Mouse (Mus musculus): ENCODE measurements around the gene Sgcd. TPM values are rescaled to one million over a fixed set of nuclear protein-coding genes. Genes with fewer than 3 reads are reported as not detected.
A peak's percentile ranks its signal among the peaks of the same experiment; 100 is the strongest.

The Sgcd gene
- total and polyA plus RNA-seq, 3 experiments = 7.1 to 69.5 (median 60.9) TPM

DNA sequence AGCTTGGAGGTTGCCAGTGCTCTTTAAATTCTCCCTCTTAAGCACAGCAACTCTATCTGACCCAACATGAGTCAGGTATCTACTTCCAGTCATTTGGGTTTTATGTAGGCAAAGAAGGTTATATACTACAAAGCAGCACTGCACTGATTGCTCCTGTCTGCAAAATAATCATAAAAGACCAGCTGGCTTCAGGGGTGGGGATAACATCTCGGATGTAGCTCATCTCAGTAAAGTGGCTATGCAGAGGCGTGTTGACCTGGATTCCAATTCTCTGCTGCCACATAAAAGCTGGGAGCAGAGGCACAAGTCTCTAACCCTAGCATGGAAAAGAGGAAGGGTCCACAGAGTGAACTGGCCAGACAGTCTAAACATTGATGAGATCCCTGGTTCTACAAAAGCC, 71.2 kb downstream of the Sgcd start:
- no peaks in the 10 kb centered on the region for H3K79me2 ChIP-seq (replicated peaks; ENCODE audit: control insufficient read depth, insufficient read depth, low read length)
- H3K4me1 ChIP-seq (ENCODE audit: control insufficient read depth, insufficient read depth, low read length) = no peaks in the 10 kb centered on the region
- no peaks in the 10 kb centered on the region for H3K36me3 ChIP-seq (ENCODE audit: control insufficient read depth, insufficient read depth, low read length)
- 59% methylated on average over 2 of the region's 2 CpGs for WGBS
- no peak for DNase-seq
- no peaks in the 10 kb centered on the region for H3K27me3 ChIP-seq (ENCODE audit: control insufficient read depth, insufficient read depth, low read length)
- TF ChIP-seq CTCF (IDR thresholded peaks at IDR 0.05) (no peak), POLR2A (IDR thresholded peaks at IDR 0.05; ENCODE audit: insufficient read depth, low read depth, low read length) (no peak), EP300 (IDR thresholded peaks at IDR 0.05; ENCODE audit: insufficient read depth, low read depth, low read length) (no peak)
- H3K9ac ChIP-seq (ENCODE audit: low read depth, low read length) = no peak overlapping the region
- intact Hi-C loops (cut with DNase I) = no loop called here
- H3K4me3 ChIP-seq = no peak overlapping the region
- H3K27ac ChIP-seq = no peak overlapping the region

DNA sequence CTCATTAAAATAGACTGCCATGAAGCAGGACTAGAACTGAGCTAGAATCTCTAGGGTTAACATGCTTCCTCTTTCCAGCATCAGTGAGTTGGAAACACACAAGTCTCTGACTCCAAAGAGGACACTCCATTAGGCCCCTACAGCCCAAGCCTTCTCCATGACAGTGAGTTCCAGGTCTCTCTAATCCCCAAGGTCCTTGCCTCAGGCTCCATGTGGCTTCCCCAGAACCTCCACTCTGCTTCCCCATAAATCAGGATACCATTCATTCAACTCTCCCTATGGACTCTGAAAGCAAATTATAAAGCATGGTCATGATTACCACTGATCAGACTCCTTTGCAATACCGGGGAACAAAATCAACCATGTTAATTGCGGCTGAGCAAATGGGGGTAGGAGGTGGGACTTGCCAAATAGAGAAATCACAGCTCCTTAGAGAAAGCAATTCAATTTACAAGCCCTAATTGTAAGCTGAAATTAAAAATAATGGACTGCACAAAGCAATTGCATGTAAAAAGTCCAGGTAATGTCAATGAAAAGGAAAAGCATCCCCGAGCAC, 97.1 kb downstream of the Sgcd start:
- no peak overlapping the region for H3K4me3 ChIP-seq
- 87% methylated on average over 3 of the region's 3 CpGs for WGBS
- TF ChIP-seq POLR2A (IDR thresholded peaks at IDR 0.05; ENCODE audit: insufficient read depth, low read depth, low read length) = no peak
- TF ChIP-seq EP300 (IDR thresholded peaks at IDR 0.05; ENCODE audit: insufficient read depth, low read depth, low read length) = no peak
- TF ChIP-seq CTCF (IDR thresholded peaks at IDR 0.05) = no peak
- intact Hi-C loops (cut with DNase I) = loop anchor here (5.0 to 10.0 kb wide), 2 partner anchors 507 to 1024 kb away; no protein-coding TSS in a partner anchor
- H3K27me3 ChIP-seq (ENCODE audit: control insufficient read depth, insufficient read depth, low read length) = no peaks in the 10 kb centered on the region
- DNase-seq = no peak
- no peak overlapping the region for H3K9ac ChIP-seq (ENCODE audit: low read depth, low read length)
- no peaks in the 10 kb centered on the region for H3K36me3 ChIP-seq (ENCODE audit: control insufficient read depth, insufficient read depth, low read length)
- no peaks in the 10 kb centered on the region for H3K4me1 ChIP-seq (ENCODE audit: control insufficient read depth, insufficient read depth, low read length)
- no peaks in the 10 kb centered on the region for H3K79me2 ChIP-seq (replicated peaks; ENCODE audit: control insufficient read depth, insufficient read depth, low read length)
- H3K27ac ChIP-seq = no peak overlapping the region

DNA sequence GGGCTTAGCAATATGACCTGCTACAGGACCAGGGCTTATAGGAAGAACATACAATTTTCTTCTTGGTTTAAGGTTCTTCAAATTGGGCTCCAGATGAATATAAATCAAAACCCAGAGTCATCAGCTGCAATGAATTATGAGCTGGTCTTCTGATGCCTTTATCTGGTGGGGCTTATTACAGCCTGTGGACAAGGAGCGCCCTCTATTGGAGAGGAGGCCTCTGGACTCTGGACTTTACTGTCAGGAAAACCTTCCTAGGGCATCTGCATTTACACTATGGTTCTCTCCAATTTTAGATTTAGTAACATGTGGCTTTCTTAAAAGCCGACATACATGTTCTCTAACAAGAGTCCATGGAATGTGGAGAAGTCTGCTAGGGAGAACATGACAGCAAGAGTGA, 98.5 kb downstream of the Sgcd start:
- no peak overlapping the region for H3K4me3 ChIP-seq
- 40% methylated on average over 2 of the region's 2 CpGs for WGBS
- no peak overlapping the region for H3K9ac ChIP-seq (ENCODE audit: low read depth, low read length)
- H3K79me2 ChIP-seq (replicated peaks; ENCODE audit: control insufficient read depth, insufficient read depth, low read length) = no peaks in the 10 kb centered on the region
- intact Hi-C loops (cut with DNase I) = loop anchor here (5.0 to 10.0 kb wide), 2 partner anchors 506 to 1023 kb away; no protein-coding TSS in a partner anchor
- no peaks in the 10 kb centered on the region for H3K27me3 ChIP-seq (ENCODE audit: control insufficient read depth, insufficient read depth, low read length)
- H3K36me3 ChIP-seq (ENCODE audit: control insufficient read depth, insufficient read depth, low read length) = no peaks in the 10 kb centered on the region
- no peak overlapping the region for H3K27ac ChIP-seq
- H3K4me1 ChIP-seq (ENCODE audit: control insufficient read depth, insufficient read depth, low read length) = no peaks in the 10 kb centered on the region
- peak in 1 of 2 experiments; percentile 18 for DNase-seq
- peak; percentile 79 for TF ChIP-seq CTCF (IDR thresholded peaks at IDR 0.05)
- TF ChIP-seq EP300 (IDR thresholded peaks at IDR 0.05; ENCODE audit: insufficient read depth, low read depth, low read length) = no peak

DNA sequence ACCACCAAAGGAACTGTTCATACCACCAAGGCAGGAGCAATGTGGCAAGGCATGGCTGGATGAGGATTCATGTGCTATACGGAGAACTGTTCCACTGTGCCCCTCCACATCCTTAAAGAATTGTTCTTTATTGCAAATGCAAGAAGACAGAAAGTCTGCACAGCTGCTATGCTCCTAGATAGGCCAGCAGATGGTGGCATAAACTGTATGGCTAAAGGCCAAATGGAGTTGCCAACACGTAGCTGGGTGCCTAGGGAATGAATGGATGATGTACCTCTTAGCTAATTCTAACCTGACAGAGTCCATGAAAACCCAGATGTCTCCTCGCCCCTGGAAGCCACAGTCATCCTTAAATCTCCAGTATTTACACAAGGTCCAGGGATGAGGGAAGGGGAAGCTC, 103.5 kb downstream of the Sgcd start:
- Histone ChIP-seq H3K79me2 (replicated peaks; ENCODE audit: control insufficient read depth, insufficient read depth, low read length) (no peaks in the 10 kb centered on the region), H3K27me3 (ENCODE audit: control insufficient read depth, insufficient read depth, low read length) (no peaks in the 10 kb centered on the region), H3K36me3 (ENCODE audit: control insufficient read depth, insufficient read depth, low read length) (no peaks in the 10 kb centered on the region), H3K4me3 (no peak overlapping the region), H3K4me1 (ENCODE audit: control insufficient read depth, insufficient read depth, low read length) (no peaks in the 10 kb centered on the region), H3K9ac (ENCODE audit: low read depth, low read length) (no peak overlapping the region), H3K27ac (no peak overlapping the region)
- no peak for TF ChIP-seq POLR2A (IDR thresholded peaks at IDR 0.05; ENCODE audit: insufficient read depth, low read depth, low read length)
- 0 out of 2 replicates have a peak, but pooled peaks have one; percentile 4 for TF ChIP-seq CTCF (IDR thresholded peaks at IDR 0.05)
- no peak for TF ChIP-seq EP300 (IDR thresholded peaks at IDR 0.05; ENCODE audit: insufficient read depth, low read depth, low read length)
- intact Hi-C loops (cut with DNase I) = no loop called here
- 54% methylated on average over 3 of the region's 3 CpGs for WGBS
- no peak for DNase-seq

DNA sequence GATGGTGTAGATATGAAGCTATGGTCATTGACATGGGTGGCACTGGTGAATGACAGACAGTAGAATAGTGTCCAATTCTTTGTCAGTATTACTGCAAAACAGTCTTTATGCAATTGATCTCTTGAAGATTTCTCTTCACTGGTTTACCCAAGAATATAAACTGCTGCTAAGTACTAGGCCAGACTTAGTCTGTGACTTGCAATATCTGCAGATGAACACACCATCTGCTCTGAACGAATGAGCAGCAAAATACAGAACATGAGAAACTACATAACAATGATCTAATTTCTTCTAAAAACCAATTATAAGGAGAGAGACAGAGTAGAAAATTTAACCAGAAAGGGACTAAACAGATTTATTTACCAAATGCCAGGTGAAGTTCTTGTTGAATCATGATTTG, 105.2 kb downstream of the Sgcd start:
- Histone ChIP-seq H3K27ac (no peak overlapping the region), H3K4me3 (no peak overlapping the region), H3K9ac (ENCODE audit: low read depth, low read length) (no peak overlapping the region), H3K4me1 (ENCODE audit: control insufficient read depth, insufficient read depth, low read length) (no peaks in the 10 kb centered on the region), H3K27me3 (ENCODE audit: control insufficient read depth, insufficient read depth, low read length) (no peaks in the 10 kb centered on the region), H3K36me3 (ENCODE audit: control insufficient read depth, insufficient read depth, low read length) (no peaks in the 10 kb centered on the region), H3K79me2 (replicated peaks; ENCODE audit: control insufficient read depth, insufficient read depth, low read length) (no peaks in the 10 kb centered on the region)
- TF ChIP-seq EP300 (IDR thresholded peaks at IDR 0.05; ENCODE audit: insufficient read depth, low read depth, low read length) = no peak
- TF ChIP-seq CTCF (IDR thresholded peaks at IDR 0.05) = no peak
- no peak for TF ChIP-seq POLR2A (IDR thresholded peaks at IDR 0.05; ENCODE audit: insufficient read depth, low read depth, low read length)
- intact Hi-C loops (cut with DNase I) = no loop called here
- DNase-seq = no peak
- WGBS = 65% methylated on average over 1 of the region's 1 CpGs

DNA sequence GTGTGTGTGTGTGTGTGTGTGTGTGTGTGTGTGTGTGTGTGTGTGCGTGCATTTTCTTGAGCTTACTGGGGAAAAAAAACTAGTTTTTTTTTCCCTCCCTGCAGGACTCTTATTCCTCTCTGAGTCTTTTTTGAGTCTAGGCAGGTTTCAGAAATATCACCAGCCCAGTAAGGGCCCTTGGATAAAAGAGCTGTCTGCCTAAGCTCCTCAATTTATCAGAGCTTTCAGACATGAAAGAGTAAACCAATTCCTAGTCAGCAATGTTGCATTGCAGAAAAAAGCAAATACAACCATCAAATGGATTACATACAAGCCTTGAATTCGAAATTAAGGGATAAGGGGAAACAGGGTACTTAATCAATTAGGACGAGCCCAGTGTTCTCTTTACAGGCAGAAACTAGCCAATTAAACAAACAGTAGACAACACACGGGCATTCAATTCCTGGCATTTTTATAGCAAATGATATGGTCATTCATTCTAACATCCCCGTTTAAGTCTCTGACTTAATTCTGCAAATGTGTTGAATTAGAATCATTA, 112.1 kb downstream of the Sgcd start:
- Histone ChIP-seq H3K36me3 (ENCODE audit: control insufficient read depth, insufficient read depth, low read length) (no peaks in the 10 kb centered on the region), H3K9ac (ENCODE audit: low read depth, low read length) (no peak overlapping the region), H3K27me3 (ENCODE audit: control insufficient read depth, insufficient read depth, low read length) (no peaks in the 10 kb centered on the region), H3K79me2 (replicated peaks; ENCODE audit: control insufficient read depth, insufficient read depth, low read length) (no peaks in the 10 kb centered on the region), H3K4me3 (no peak overlapping the region), H3K27ac (no peak overlapping the region), H3K4me1 (ENCODE audit: control insufficient read depth, insufficient read depth, low read length) (no peaks in the 10 kb centered on the region)
- WGBS = 76% methylated on average over 5 of the region's 5 CpGs
- intact Hi-C loops (cut with DNase I) = no loop called here
- TF ChIP-seq CTCF (IDR thresholded peaks at IDR 0.05) = no peak
- no peak for TF ChIP-seq EP300 (IDR thresholded peaks at IDR 0.05; ENCODE audit: insufficient read depth, low read depth, low read length)
- no peak for TF ChIP-seq POLR2A (IDR thresholded peaks at IDR 0.05; ENCODE audit: insufficient read depth, low read depth, low read length)
- no peak for DNase-seq
